Mouse (Mus musculus): ENCODE measurements at regions not wholly inside any gene's neighbourhood (a gene's known extent, or its start where the extent isn't known, plus 50 kb on each side); places are given as distances from the start of the nearest gene placed in this dataset.

DNA sequence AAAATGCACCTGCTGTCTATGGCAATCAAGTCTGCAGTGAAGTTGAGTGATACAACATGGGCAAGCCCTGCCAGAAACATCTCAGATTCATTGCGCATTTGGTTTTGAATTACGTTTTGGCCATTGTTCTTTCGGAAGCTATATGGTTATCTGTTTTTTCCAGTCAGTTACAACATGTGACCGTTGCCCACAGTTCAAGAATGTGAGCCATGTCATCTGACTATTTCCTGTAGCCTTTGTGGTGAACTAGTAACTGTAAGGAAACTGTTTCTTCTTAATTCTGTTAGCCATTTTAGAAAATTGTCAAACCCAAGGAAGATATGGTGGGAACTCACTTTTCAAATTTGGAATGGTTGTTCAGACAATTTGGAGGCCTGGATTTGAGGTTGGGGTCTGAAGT lies 119.4 kb downstream of the H60c start:
- TF ChIP-seq CTCF (conservative IDR thresholded peaks at IDR 0.05; ENCODE audit: low read length) (no peak), POU5F1 (IDR thresholded peaks at IDR 0.05; ENCODE audit: borderline replicate concordance, low read length) (no peak), NANOG (IDR thresholded peaks at IDR 0.05; ENCODE audit: borderline replicate concordance, low read length) (no peak)

Data from E14TG2a.4 (cell line).